Mouse (Mus musculus): ENCODE measurements around the gene Lhfpl2. TPM values are rescaled to one million over a fixed set of nuclear protein-coding genes. Genes with fewer than 3 reads are reported as not detected.

Lhfpl2 gene
- polyA plus RNA-seq, 1 experiment from 2014 or later = 75.2 TPM

DNA sequence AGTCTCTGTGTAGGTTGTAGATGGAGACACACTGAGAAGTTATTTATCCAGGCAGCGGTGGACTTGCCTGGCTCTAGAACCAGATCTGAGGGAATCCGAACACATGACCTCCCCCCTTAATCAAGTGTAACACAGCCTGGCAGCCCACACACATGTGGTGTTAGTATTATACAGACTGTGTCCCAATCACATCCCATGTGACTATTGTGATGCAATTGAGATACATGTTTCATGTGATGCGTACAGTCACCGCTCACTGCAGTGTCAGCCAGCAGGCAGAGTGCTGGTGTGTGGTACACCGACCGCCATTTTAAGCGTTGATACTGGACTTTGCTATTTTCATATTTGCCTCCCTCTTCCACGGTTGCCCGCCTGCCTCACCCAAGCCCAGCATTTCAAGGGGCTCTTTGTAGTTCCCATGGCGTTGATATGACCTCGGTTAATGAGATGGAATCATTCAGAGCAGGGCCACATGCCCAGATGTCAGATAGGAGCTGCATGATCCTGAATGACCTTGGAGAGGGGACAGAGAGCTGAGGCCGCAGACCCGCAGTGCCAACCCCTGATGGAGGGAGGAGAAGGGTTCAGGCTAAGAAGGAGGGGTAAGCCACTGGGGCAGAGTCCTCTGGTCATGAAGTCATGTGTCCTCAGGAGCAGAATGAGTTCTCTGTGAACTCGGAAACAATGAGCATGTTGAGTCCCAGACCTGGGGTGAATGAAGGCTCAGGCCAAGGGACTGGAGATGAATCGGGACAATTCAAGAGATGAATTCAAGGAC, 115.1 kb downstream of the Lhfpl2 start:
- H3K27ac ChIP-seq = no peak overlapping the region
- H3K4me2 ChIP-seq = no peak overlapping the region
- H3K4me1 ChIP-seq = peaks cover 42% of the 10 kb centered on the region
- no peak overlapping the region for H3K9ac ChIP-seq
- ATAC-seq (ENCODE audit: insufficient number of reproducible peaks, low FRiP score, low TSS enrichment, low read depth) = no peak
- 0 out of 2 replicates have a peak, but pooled peaks cover 3% of the 10 kb centered on the region for H3K36me3 ChIP-seq
- 82% methylated on average over 15 of the region's 15 CpGs for WGBS
- no peak overlapping the region for H3K4me3 ChIP-seq
- peaks cover 4% of the 10 kb centered on the region; the same call in 1 of the 2 replicates for H3K27me3 ChIP-seq
- no peaks in the 10 kb centered on the region for H3K9me3 ChIP-seq

DNA sequence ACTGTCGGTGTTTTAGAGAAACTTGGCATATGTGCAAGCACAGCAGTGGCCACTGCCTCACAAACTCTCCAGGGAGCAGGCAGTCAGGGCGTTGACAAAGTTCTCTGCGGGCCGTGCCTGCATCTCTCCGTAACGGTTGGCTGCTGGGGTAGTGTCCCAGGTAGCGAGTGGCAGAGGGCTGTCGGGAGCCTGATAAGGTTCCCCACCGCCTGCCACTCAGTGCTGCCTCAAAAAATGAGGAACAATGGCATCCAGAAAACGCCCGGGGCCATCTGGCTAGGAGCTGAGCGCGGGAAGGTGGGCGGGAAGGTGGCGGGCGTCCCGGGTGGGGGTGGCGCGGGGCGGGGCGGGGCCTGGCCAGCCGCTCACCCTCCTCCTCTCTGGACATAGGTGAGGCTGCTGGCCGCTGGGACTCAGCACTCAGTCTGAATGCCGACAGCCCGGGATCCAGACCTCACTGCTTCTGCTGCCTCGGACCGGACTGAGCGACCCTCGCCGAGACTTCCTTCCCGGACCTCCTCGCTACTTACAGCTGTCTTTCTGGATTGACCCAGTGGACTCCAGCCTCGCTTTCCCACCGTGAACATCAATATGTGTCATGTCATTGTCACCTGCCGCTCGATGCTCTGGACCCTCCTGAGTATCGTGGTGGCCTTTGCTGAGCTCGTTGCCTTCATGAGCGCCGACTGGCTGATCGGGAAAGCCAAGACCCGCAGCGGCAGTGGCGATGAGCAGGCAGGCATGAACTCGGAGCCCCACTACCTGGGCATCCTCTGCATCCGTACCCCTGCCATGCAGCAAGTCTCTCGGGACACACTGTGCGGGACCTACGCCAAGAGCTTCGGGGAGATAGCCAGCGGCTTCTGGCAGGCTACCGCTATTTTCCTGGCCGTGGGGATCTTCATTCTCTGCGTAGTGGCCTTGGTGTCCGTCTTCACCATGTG, 116.3 kb downstream of the Lhfpl2 start:
- Histone ChIP-seq H3K36me3 (0 out of 2 replicates have a peak, but pooled peaks cover 3% of the 10 kb centered on the region), H3K27me3 (peaks cover 4% of the 10 kb centered on the region; the same call in 1 of the 2 replicates), H3K4me3 (peak overlapping the region; percentile 40), H3K4me1 (peaks cover 54% of the 10 kb centered on the region), H3K27ac (peak overlapping the region; percentile 72), H3K4me2 (peak overlapping the region; percentile 84), H3K9ac (peak overlapping the region; percentile 1), H3K9me3 (no peaks in the 10 kb centered on the region)
- ATAC-seq (ENCODE audit: insufficient number of reproducible peaks, low FRiP score, low TSS enrichment, low read depth) = no peak; the same call in 1 of the 2 replicates
- WGBS = 3% methylated on average over 55 of the region's 55 CpGs

GRCm38 (mm10) chr13:94174577-94175279, 117.1 kb downstream of the Lhfpl2 start:
- Histone ChIP-seq H3K36me3 (0 out of 2 replicates have a peak, but pooled peaks cover 3% of the 10 kb centered on the region), H3K4me1 (peaks cover 59% of the 10 kb centered on the region), H3K9me3 (no peaks in the 10 kb centered on the region), H3K27me3 (peaks cover 4% of the 10 kb centered on the region; the same call in 1 of the 2 replicates), H3K27ac (peak overlapping the region; percentile 70), H3K9ac (peak overlapping the region; percentile 14; the same call in 1 of the 2 replicates), H3K4me3 (peak overlapping the region; percentile 40), H3K4me2 (peak overlapping the region; percentile 84)
- 23% methylated on average over 16 of the region's 16 CpGs for WGBS
- no peak for ATAC-seq (ENCODE audit: insufficient number of reproducible peaks, low FRiP score, low TSS enrichment, low read depth)

DNA sequence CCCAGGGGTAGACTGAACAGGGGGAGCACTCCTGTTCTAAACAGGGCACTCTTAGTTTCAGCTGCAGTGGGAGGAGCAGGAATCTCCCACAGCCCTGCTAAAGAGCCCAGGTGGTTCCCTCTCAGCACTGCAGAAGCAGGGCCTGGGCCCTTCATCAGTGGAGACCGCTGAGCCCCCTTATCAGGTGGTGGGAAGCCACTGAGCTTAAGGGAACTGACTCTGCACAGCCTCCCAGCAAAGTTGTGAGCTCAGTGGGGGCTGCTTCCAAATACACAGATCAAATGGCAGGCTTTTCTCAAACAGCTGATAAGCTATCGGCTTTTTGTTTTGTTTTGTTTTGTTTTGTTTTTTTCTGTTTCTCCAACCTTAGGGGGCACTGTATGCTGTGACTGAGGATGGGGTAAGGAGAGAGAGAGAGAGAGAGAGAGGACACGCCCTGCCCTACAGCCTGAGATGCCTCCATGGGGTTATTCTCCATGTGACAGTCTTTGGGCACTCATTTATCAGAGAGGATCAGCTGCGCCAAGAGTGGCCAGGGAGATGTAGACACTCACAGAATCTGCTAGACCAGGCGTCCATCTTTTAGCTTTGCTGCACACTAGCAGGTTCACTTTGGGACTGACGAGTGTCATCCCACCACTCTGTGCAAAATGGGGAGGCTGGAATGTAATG, 117.9 kb downstream of the Lhfpl2 start:
- 65% methylated on average over 6 of the region's 6 CpGs for WGBS
- 0 out of 2 replicates have a peak overlapping the region, but pooled peaks have one; percentile 14 for H3K9ac ChIP-seq
- peak overlapping the region; percentile 40 for H3K4me3 ChIP-seq
- H3K36me3 ChIP-seq = 0 out of 2 replicates have a peak, but pooled peaks cover 3% of the 10 kb centered on the region
- H3K27ac ChIP-seq = 0 out of 2 replicates have a peak overlapping the region, but pooled peaks have one; percentile 70
- H3K4me1 ChIP-seq = peaks cover 61% of the 10 kb centered on the region
- H3K27me3 ChIP-seq = peaks cover 4% of the 10 kb centered on the region; the same call in 1 of the 2 replicates
- H3K4me2 ChIP-seq = peak overlapping the region; percentile 84
- no peaks in the 10 kb centered on the region for H3K9me3 ChIP-seq
- ATAC-seq (ENCODE audit: insufficient number of reproducible peaks, low FRiP score, low TSS enrichment, low read depth) = no peak

- ATAC-seq (ENCODE audit: insufficient number of reproducible peaks, low FRiP score, low TSS enrichment, low read depth) = no peak
- H3K36me3 ChIP-seq = 0 out of 2 replicates have a peak, but pooled peaks cover 3% of the 10 kb centered on the region
- H3K9ac ChIP-seq = no peak overlapping the region
- peaks cover 64% of the 10 kb centered on the region for H3K4me1 ChIP-seq
- peaks cover 4% of the 10 kb centered on the region; the same call in 1 of the 2 replicates for H3K27me3 ChIP-seq
- no peaks in the 10 kb centered on the region for H3K9me3 ChIP-seq
- 0 out of 2 replicates have a peak overlapping the region, but pooled peaks have one; percentile 54 for H3K27ac ChIP-seq
- H3K4me2 ChIP-seq = 0 out of 2 replicates have a peak overlapping the region, but pooled peaks have one; percentile 3
- no peak overlapping the region for H3K4me3 ChIP-seq
- 55% methylated on average over 7 of the region's 7 CpGs for WGBS
Measured at GRCm38 (mm10) chr13:94177148-94177547, 119.6 kb downstream of the Lhfpl2 start.

GRCm38 (mm10) chr13:94178401-94179040, 120.9 kb downstream of the Lhfpl2 start:
- Histone ChIP-seq H3K4me1 (peaks cover 57% of the 10 kb centered on the region), H3K4me2 (no peak overlapping the region), H3K36me3 (0 out of 2 replicates have a peak, but pooled peaks cover 3% of the 10 kb centered on the region), H3K9me3 (no peaks in the 10 kb centered on the region), H3K27ac (peak overlapping the region; percentile 77), H3K27me3 (no peaks in the 10 kb centered on the region), H3K9ac (no peak overlapping the region), H3K4me3 (no peak overlapping the region)
- ATAC-seq (ENCODE audit: insufficient number of reproducible peaks, low FRiP score, low TSS enrichment, low read depth) = peak; percentile 86
- WGBS = 38% methylated on average over 11 of the region's 11 CpGs

GRCm38 (mm10) chr13:94180477-94181420, 123.2 kb downstream of the Lhfpl2 start:
- Histone ChIP-seq H3K4me1 (peaks cover 46% of the 10 kb centered on the region), H3K4me3 (no peak overlapping the region), H3K9me3 (no peaks in the 10 kb centered on the region), H3K4me2 (no peak overlapping the region), H3K27me3 (no peaks in the 10 kb centered on the region), H3K36me3 (0 out of 2 replicates have a peak, but pooled peaks cover 3% of the 10 kb centered on the region), H3K9ac (no peak overlapping the region), H3K27ac (no peak overlapping the region)
- WGBS = 67% methylated on average over 5 of the region's 5 CpGs
- ATAC-seq (ENCODE audit: insufficient number of reproducible peaks, low FRiP score, low TSS enrichment, low read depth) = no peak

GRCm38 (mm10) chr13:94182026-94182425, 124.4 kb downstream of the Lhfpl2 start:
- H3K4me3 ChIP-seq = no peak overlapping the region
- WGBS = 83% methylated on average over 5 of the region's 5 CpGs

DNA sequence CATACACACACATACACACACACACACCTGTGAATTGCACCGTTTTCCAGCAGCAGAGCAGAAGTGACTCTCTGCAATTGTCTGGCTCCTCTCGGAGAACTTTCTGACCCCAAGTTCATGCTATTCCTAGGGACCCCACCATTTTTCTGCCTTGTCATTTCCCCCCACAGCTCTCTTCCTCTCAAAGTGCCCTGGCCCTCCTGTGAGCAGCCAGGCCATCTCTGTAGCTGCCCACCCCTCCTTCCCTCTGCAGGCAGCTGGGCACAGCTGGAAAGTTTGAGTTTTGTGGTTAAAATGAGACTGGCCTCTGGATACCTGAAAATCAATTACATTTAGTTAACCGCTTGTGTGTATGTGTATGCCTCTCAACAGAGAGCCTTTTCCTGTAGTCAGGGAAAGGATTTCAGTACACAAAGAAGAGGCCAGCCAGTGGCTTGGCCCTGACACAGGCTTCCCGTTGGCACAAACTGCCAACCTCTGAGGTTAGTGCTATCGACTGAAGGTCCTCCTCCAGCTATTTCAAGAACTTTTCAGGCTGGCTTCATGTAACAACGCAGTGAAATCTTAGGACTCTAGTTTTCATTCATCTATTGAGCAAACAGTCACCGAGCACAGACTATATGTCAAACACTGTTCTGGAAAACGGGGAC, 125.9 kb downstream of the Lhfpl2 start:
- no peak overlapping the region for H3K27ac ChIP-seq
- H3K27me3 ChIP-seq = no peaks in the 10 kb centered on the region
- no peak overlapping the region for H3K4me2 ChIP-seq
- no peaks in the 10 kb centered on the region for H3K36me3 ChIP-seq
- no peak overlapping the region for H3K4me3 ChIP-seq
- H3K9ac ChIP-seq = no peak overlapping the region
- no peak for ATAC-seq (ENCODE audit: insufficient number of reproducible peaks, low FRiP score, low TSS enrichment, low read depth)
- H3K9me3 ChIP-seq = no peaks in the 10 kb centered on the region
- 65% methylated on average over 8 of the region's 8 CpGs for WGBS
- H3K4me1 ChIP-seq = peaks cover 38% of the 10 kb centered on the region

More at GRCm38 (mm10) chr13:94182026-94182425, 124.4 kb downstream of the Lhfpl2 start:
- H3K4me2 ChIP-seq = no peak overlapping the region
- no peak overlapping the region for H3K27ac ChIP-seq
- H3K27me3 ChIP-seq = no peaks in the 10 kb centered on the region
- H3K36me3 ChIP-seq = 0 out of 2 replicates have a peak, but pooled peaks cover 1% of the 10 kb centered on the region
- ATAC-seq (ENCODE audit: insufficient number of reproducible peaks, low FRiP score, low TSS enrichment, low read depth) = no peak
- no peak overlapping the region for H3K9ac ChIP-seq
- peaks cover 41% of the 10 kb centered on the region for H3K4me1 ChIP-seq
- no peaks in the 10 kb centered on the region for H3K9me3 ChIP-seq
